Mouse (Mus musculus): ENCODE data around the gene Trpv5. TPM values are rescaled to one million over a fixed set of nuclear protein-coding genes. Genes with fewer than 3 reads are reported as not detected.

The Trpv5 gene
- polyA plus RNA-seq, 1 experiment from 2014 or later = not detected

GRCm38 (mm10) chr6:41681656-41682055 is 1.1 kb upstream of the Trpv5 start:
- WGBS = 85% methylated on average over 5 of the region's 5 CpGs
- no peak for ATAC-seq (replicated peaks)
- Histone ChIP-seq H3K27me3 (replicated peaks) (no peaks in the 10 kb centered on the region), H3K27ac (no peak overlapping the region), H3K4me3 (no peak overlapping the region), H3K9me3 (no peaks in the 10 kb centered on the region), H3K9ac (no peak overlapping the region), H3K4me1 (no peaks in the 10 kb centered on the region), H3K36me3 (replicated peaks) (no peaks in the 10 kb centered on the region), H3K4me2 (no peak overlapping the region)

DNA sequence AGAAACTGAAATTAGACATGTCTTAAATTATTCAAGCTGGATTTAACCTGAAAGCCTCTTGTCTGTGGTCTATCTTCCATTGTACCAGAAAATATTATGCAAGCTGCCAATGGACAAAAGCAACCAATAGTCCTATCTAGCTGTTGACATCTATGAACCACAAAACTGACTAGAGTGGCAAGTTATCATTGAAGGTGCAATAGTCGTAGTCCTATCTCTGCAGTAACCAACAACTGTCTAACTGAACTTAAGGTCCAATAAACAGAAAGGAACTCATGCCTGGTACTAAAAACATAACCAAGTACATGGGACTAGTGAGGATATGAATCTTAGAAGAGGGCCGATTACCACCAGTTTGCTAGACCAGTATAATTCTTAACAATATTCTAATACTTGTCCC is 4.0 kb downstream of the Trpv5 start:
- 92% methylated on average over 2 of the region's 2 CpGs for WGBS
- H3K4me3 ChIP-seq = no peak overlapping the region
- H3K27ac ChIP-seq = no peak overlapping the region
- no peaks in the 10 kb centered on the region for H3K27me3 ChIP-seq (replicated peaks)
- no peaks in the 10 kb centered on the region for H3K36me3 ChIP-seq (replicated peaks)
- no peaks in the 10 kb centered on the region for H3K9me3 ChIP-seq
- H3K4me1 ChIP-seq = no peaks in the 10 kb centered on the region
- H3K4me2 ChIP-seq = no peak overlapping the region
- no peak overlapping the region for H3K9ac ChIP-seq
- ATAC-seq (replicated peaks) = no peak

DNA sequence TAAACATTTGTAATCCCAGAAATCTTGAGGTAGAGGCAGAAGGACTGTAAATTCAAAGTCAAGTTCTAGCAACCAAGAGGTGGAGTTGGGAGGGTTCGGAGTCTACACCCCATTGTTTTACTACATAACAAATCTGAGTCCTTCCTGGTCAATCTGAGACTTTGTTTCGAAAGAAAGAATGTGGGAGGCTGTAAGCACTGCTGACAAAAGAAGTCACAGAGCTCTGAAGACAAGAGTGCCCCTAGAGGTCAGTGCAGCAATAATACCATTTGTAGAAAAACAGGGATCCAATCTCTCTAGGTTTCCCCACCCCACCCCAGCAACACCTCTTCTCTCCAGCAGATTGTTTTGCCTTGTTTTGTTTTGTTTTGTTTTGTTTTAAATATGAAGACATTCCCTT is 18.2 kb downstream of the Trpv5 start:
- no peak overlapping the region for H3K4me3 ChIP-seq
- no peak overlapping the region for H3K9ac ChIP-seq
- no peaks in the 10 kb centered on the region for H3K9me3 ChIP-seq
- ATAC-seq (replicated peaks) = no peak
- no peak overlapping the region for H3K4me2 ChIP-seq
- no peaks in the 10 kb centered on the region for H3K36me3 ChIP-seq (replicated peaks)
- H3K27me3 ChIP-seq (replicated peaks) = no peaks in the 10 kb centered on the region
- H3K4me1 ChIP-seq = no peaks in the 10 kb centered on the region
- no peak overlapping the region for H3K27ac ChIP-seq
- 34% methylated on average over 2 of the region's 2 CpGs for whole genome bisulfite sequencing

- no peaks in the 10 kb centered on the region for H3K4me1 ChIP-seq
- ATAC-seq (replicated peaks) = no peak
These were observed 22.1 kb downstream of the Trpv5 start for GRCm38 (mm10) chr6:41658487-41658886.

GRCm38 (mm10) chr6:41654648-41655047 is 25.9 kb downstream of the Trpv5 start:
- no peak overlapping the region for H3K9ac ChIP-seq
- no peak overlapping the region for H3K4me2 ChIP-seq
- H3K36me3 ChIP-seq (replicated peaks) = no peaks in the 10 kb centered on the region
- no peak overlapping the region for H3K4me3 ChIP-seq
- no peaks in the 10 kb centered on the region for H3K4me1 ChIP-seq
- ATAC-seq (replicated peaks) = no peak
- 94% methylated on average over 8 of the region's 8 CpGs for WGBS
- H3K27me3 ChIP-seq (replicated peaks) = no peaks in the 10 kb centered on the region
- no peaks in the 10 kb centered on the region for H3K9me3 ChIP-seq
- H3K27ac ChIP-seq = no peak overlapping the region

More at GRCm38 (mm10) chr6:41658487-41658886, 22.1 kb downstream of the Trpv5 start:
- H3K4me2 ChIP-seq = no peak overlapping the region
- H3K27ac ChIP-seq = no peak overlapping the region
- H3K4me3 ChIP-seq = no peak overlapping the region
- no peaks in the 10 kb centered on the region for H3K27me3 ChIP-seq (replicated peaks)
- no peaks in the 10 kb centered on the region for H3K36me3 ChIP-seq (replicated peaks)
- WGBS = 76% methylated on average over 1 of the region's 1 CpGs
- no peak overlapping the region for H3K9ac ChIP-seq
- H3K9me3 ChIP-seq = no peaks in the 10 kb centered on the region

GRCm38 (mm10) chr6:41653173-41653572 is 27.4 kb downstream of the Trpv5 start:
- 90% methylated on average over 5 of the region's 5 CpGs for WGBS
- no peak for ATAC-seq (replicated peaks)
- Histone ChIP-seq H3K36me3 (replicated peaks) (no peaks in the 10 kb centered on the region), H3K4me3 (no peak overlapping the region), H3K4me1 (no peaks in the 10 kb centered on the region), H3K27ac (no peak overlapping the region), H3K9me3 (no peaks in the 10 kb centered on the region), H3K9ac (no peak overlapping the region), H3K27me3 (replicated peaks) (no peaks in the 10 kb centered on the region), H3K4me2 (no peak overlapping the region)

- no peaks in the 10 kb centered on the region for H3K9me3 ChIP-seq
- H3K4me3 ChIP-seq = no peak overlapping the region
- no peak overlapping the region for H3K4me2 ChIP-seq
- H3K27me3 ChIP-seq (replicated peaks) = no peaks in the 10 kb centered on the region
- no peak overlapping the region for H3K9ac ChIP-seq
- no peaks in the 10 kb centered on the region for H3K36me3 ChIP-seq (replicated peaks)
- no peaks in the 10 kb centered on the region for H3K4me1 ChIP-seq
- ATAC-seq (replicated peaks) = no peak
- no peak overlapping the region for H3K27ac ChIP-seq
These were observed 33.9 kb downstream of the Trpv5 start for GRCm38 (mm10) chr6:41646672-41647071.

GRCm38 (mm10) chr6:41646220-41646619 is 34.3 kb downstream of the Trpv5 start:
- Histone ChIP-seq H3K27me3 (replicated peaks) (no peaks in the 10 kb centered on the region), H3K36me3 (replicated peaks) (no peaks in the 10 kb centered on the region), H3K9me3 (no peaks in the 10 kb centered on the region), H3K4me3 (no peak overlapping the region), H3K4me2 (no peak overlapping the region), H3K4me1 (no peaks in the 10 kb centered on the region), H3K9ac (no peak overlapping the region), H3K27ac (no peak overlapping the region)
- no peak for ATAC-seq (replicated peaks)
- 89% methylated on average over 3 of the region's 3 CpGs for WGBS

DNA sequence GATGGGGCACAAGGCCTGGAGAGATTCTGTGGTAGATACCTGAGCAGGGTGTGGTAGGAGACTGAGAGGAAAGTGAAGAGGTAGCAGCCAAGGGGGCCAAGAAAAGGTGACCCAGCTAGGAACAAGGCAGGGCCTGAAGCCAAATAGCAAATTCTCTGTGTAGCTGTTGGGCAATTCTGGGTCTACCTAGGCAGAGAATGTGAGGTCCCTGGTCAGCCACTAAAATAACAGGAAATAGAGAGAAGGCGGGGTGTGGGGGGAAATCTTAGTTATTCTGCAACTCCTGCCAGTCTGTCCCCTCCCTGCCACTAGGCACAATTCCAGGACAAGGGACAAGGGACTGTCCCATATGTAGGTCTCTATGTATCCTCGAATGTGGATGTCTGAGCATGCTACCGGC is 37.3 kb downstream of the Trpv5 start:
- no peaks in the 10 kb centered on the region for H3K27me3 ChIP-seq (replicated peaks)
- H3K4me2 ChIP-seq = no peak overlapping the region
- no peak overlapping the region for H3K9ac ChIP-seq
- no peak for ATAC-seq (replicated peaks)
- H3K9me3 ChIP-seq = no peaks in the 10 kb centered on the region
- no peaks in the 10 kb centered on the region for H3K4me1 ChIP-seq
- H3K36me3 ChIP-seq (replicated peaks) = no peaks in the 10 kb centered on the region
- H3K27ac ChIP-seq = no peak overlapping the region
- no peak overlapping the region for H3K4me3 ChIP-seq
- WGBS = 92% methylated on average over 3 of the region's 3 CpGs

GRCm38 (mm10) chr6:41642765-41643164 is 37.8 kb downstream of the Trpv5 start:
- no peak overlapping the region for H3K9ac ChIP-seq
- H3K27ac ChIP-seq = no peak overlapping the region
- no peaks in the 10 kb centered on the region for H3K36me3 ChIP-seq (replicated peaks)
- no peak overlapping the region for H3K4me2 ChIP-seq
- no peaks in the 10 kb centered on the region for H3K9me3 ChIP-seq
- WGBS = 91% methylated on average over 4 of the region's 4 CpGs
- H3K4me1 ChIP-seq = no peaks in the 10 kb centered on the region
- no peak overlapping the region for H3K4me3 ChIP-seq
- no peak for ATAC-seq (replicated peaks)
- H3K27me3 ChIP-seq (replicated peaks) = no peaks in the 10 kb centered on the region

DNA sequence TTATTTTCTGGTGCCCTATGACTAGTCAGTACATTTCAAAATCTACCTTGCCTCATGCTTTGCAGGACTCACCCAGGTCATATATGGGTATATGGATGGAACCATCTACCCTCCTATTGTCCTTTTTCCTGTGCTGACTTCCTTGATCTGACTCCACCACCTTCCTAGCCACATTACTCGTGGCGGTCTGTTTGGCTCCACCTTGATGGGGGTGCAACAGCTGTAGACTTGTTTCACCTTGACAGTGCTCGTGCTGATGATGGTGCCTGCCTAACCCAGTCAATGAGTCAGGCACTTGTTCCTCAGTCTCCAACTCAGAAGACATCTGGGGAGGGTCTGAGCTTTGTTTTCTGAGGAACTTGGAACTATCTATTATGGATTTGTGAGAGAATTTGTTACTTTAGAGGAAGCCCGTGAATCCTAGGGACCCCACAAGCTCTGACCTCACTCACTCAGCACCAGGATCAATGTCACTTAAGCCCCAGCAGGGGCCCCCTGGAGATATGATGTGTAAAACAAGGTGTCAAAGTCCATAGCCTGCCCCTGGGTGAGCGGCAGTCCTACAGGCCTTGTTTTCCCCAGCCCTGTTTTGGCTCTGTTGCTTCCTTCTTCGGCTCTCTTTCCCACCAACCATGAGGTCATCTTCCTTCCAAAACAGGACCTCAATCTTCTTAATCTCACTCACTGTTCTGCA is 39.2 kb downstream of the Trpv5 start:
- H3K9me3 ChIP-seq = no peaks in the 10 kb centered on the region
- 85% methylated on average over 6 of the region's 6 CpGs for WGBS
- no peak overlapping the region for H3K4me2 ChIP-seq
- no peaks in the 10 kb centered on the region for H3K36me3 ChIP-seq (replicated peaks)
- no peak overlapping the region for H3K27ac ChIP-seq
- H3K4me3 ChIP-seq = no peak overlapping the region
- ATAC-seq (replicated peaks) = no peak
- H3K4me1 ChIP-seq = no peaks in the 10 kb centered on the region
- no peak overlapping the region for H3K9ac ChIP-seq
- H3K27me3 ChIP-seq (replicated peaks) = no peaks in the 10 kb centered on the region

GRCm38 (mm10) chr6:41640449-41640848 is 40.1 kb downstream of the Trpv5 start:
- H3K9ac ChIP-seq = no peak overlapping the region
- no peak; the same call in 1 of the 2 replicates for ATAC-seq (replicated peaks)
- H3K27me3 ChIP-seq (replicated peaks) = no peaks in the 10 kb centered on the region
- 61% methylated on average over 3 of the region's 3 CpGs for WGBS
- no peak overlapping the region for H3K4me3 ChIP-seq
- no peaks in the 10 kb centered on the region for H3K9me3 ChIP-seq
- no peaks in the 10 kb centered on the region for H3K4me1 ChIP-seq
- H3K4me2 ChIP-seq = no peak overlapping the region
- H3K27ac ChIP-seq = no peak overlapping the region
- H3K36me3 ChIP-seq (replicated peaks) = no peaks in the 10 kb centered on the region

DNA sequence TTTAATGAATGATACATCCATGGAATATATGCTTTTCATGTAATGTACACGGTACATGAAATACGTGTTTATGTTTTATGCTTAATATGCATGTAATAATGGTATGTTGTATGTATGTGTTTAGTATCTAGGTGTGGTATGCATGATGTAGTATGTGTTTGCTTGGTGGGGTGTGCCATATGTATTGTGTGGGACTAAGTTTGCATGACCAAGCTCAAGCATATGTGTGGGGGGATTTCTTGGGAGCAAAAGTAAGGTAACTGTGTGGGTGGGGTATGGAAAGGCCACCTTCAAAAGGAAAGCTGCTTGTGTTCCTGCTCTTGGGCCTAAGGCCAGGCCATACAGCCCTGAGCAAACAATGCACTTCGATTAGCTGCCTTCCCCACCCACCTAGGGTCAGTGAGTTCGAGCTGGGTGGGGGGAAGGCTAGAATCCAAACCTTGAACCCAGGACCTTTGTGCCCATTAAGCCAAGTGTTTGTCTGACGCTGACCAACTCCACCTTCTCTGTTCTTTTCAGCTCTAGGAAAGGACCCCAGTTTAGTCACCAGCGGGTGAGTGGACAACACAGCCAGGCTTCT is 42.6 kb downstream of the Trpv5 start:
- Histone ChIP-seq H3K9me3 (no peaks in the 10 kb centered on the region), H3K4me1 (no peaks in the 10 kb centered on the region), H3K4me2 (no peak overlapping the region), H3K27ac (no peak overlapping the region), H3K36me3 (replicated peaks) (no peaks in the 10 kb centered on the region), H3K27me3 (replicated peaks) (no peaks in the 10 kb centered on the region), H3K9ac (no peak overlapping the region), H3K4me3 (no peak overlapping the region)
- 81% methylated on average over 6 of the region's 6 CpGs for WGBS
- ATAC-seq (replicated peaks) = no peak
